Mouse (Mus musculus) heart, embryonic 16.5 days (tissue): ENCODE data around the gene Tfap2d. TPM values are rescaled to one million over a fixed set of nuclear protein-coding genes. Genes with fewer than 3 reads are reported as not detected.

Experiments
- ATAC-seq: fragments of 200-750 bp; cut with Nextera tagmentation; replicated peaks from 2 replicates; pipeline ENCODE4 v1.8.0; 2017; ENCODE audit warnings: moderate number of reproducible peaks; ENCODE audit not compliant: insufficient read depth, low FRiP score; ENCODE audit errors: extremely low read depth
- H3K27ac ChIP-seq: fragments of 300-500 bp; sonication (generic); 2 replicates; pipeline ENCODE4 v1.5.1; 2014; ENCODE audit warnings: mild to moderate bottlenecking, low read length, control low read depth, moderate library complexity
- H3K27me3 ChIP-seq: fragments of 300-500 bp; sonication (generic); 2 replicates; pipeline ENCODE4 v1.6.1; 2014; ENCODE audit warnings: low read length, mixed read lengths; ENCODE audit not compliant: control insufficient read depth, insufficient read depth
- H3K36me3 ChIP-seq: fragments of 300-500 bp; sonication (generic); 2 replicates; pipeline ENCODE4 v1.6.1; 2014; ENCODE audit not compliant: control insufficient read depth, insufficient read depth
- H3K4me1 ChIP-seq: fragments of 300-500 bp; sonication (generic); 2 replicates; pipeline ENCODE4 v1.6.1; 2014; ENCODE audit warnings: low read length, mixed read lengths; ENCODE audit not compliant: control insufficient read depth, insufficient read depth
- H3K4me2 ChIP-seq: fragments of 300-500 bp; sonication (generic); 2 replicates; pipeline ENCODE4 v1.6.1; 2014; ENCODE audit warnings: low read depth, mild to moderate bottlenecking, control low read depth, low read length
- H3K4me3 ChIP-seq: fragments of 300-500 bp; sonication (generic); 2 replicates; pipeline ENCODE4 v1.5.1; 2014; ENCODE audit warnings: mild to moderate bottlenecking, control low read depth, low read length
- H3K9ac ChIP-seq: fragments of 300-500 bp; sonication (generic); 2 replicates; pipeline ENCODE4 v1.6.1; 2014; ENCODE audit warnings: low read length, control low read depth
- H3K9me3 ChIP-seq: fragments of 300-500 bp; sonication (generic); replicated peaks from 2 replicates; pipeline ENCODE4 v1.6.1; 2016; ENCODE audit warnings: low read length; ENCODE audit not compliant: control insufficient read depth
- WGBS: fragments of 180-500 bp; shearing (Covaris S2); extraction: QIAGEN DNeasy Blood & Tissue Kit; methylation state at CpG from one replicate; pipeline ENCODE4 v1.1.7; 2014; 5-methylcytosine and 5-hydroxymethylcytosine counted together
- polyA plus RNA-seq: library from polyadenylated mRNA; unstranded; fragments of >200 nt; fragmentation: Nextera tagmentation; extraction: Ambion mirVana; gene quantifications from 2 replicates; pipeline ENCODE4 v1.2.1, GENCODE M21; 2015

Tfap2d gene
- polyA plus RNA-seq, result not detected in 2 replicates

GRCm38 (mm10) chr1:19102631-19103030, at the start of gene Tfap2d:
Gene Tfap2d (plus strand): TSS chr1:19103022.
- no peak for ATAC-seq
- H3K4me1 ChIP-seq, result no peaks in the 10 kb centered on the region
- H3K9ac ChIP-seq, result no peak within 1 kb of the TSS
- no peak within 1 kb of the TSS for H3K4me2 ChIP-seq
- H3K36me3 ChIP-seq, result no peaks in the 10 kb centered on the region
- H3K27ac ChIP-seq, result no peak within 1 kb of the TSS
- peaks cover 67% of the 10 kb centered on the region for H3K27me3 ChIP-seq
- WGBS, result 6% methylated on average over 6 of the region's 6 CpGs
- H3K9me3 ChIP-seq, result no peaks in the 10 kb centered on the region
- no peak within 1 kb of the TSS for H3K4me3 ChIP-seq

- no peaks in the 10 kb centered on the region for H3K36me3 ChIP-seq
- no peak overlapping the region for H3K4me3 ChIP-seq
- 12% methylated on average over 3 of the region's 3 CpGs for WGBS
- no peak for ATAC-seq
- no peak overlapping the region for H3K9ac ChIP-seq
- no peak overlapping the region for H3K4me2 ChIP-seq
- H3K4me1 ChIP-seq, result no peaks in the 10 kb centered on the region
- H3K9me3 ChIP-seq, result no peaks in the 10 kb centered on the region
- no peak overlapping the region for H3K27ac ChIP-seq
- no peaks in the 10 kb centered on the region for H3K27me3 ChIP-seq
Observed at GRCm38 (mm10) chr1:19056300-19056699, 46.5 kb upstream of the Tfap2d start.

- 72% methylated on average over 6 of the region's 6 CpGs for whole genome bisulfite sequencing
Observed at GRCm38 (mm10) chr1:19056861-19057260, 46.0 kb upstream of the Tfap2d start.

DNA sequence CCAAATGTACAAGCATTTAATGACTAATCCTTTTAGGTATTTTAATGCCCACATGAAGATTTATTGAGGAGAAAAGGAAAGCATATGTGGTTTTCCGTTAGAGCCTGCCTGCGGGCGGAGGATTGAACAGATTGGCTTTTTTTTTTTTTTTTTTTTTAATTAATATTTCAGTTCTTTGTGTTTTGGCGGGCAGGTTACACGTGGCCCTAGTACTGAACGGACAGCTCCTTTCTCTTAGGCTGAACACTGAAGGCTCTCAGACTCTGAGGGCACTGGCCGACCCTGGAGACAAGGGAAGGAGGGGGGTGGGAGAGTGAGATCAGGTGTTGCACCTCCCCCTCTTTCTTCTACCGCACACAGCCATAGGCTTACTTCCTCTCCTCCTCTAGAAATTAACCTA, 14.7 kb upstream of the Tfap2d start:
- Histone ChIP-seq H3K27me3 (no peaks in the 10 kb centered on the region), H3K9me3 (no peaks in the 10 kb centered on the region), H3K27ac (no peak overlapping the region), H3K4me1 (no peaks in the 10 kb centered on the region), H3K4me3 (no peak overlapping the region), H3K9ac (no peak overlapping the region), H3K4me2 (no peak overlapping the region), H3K36me3 (no peaks in the 10 kb centered on the region)
- ATAC-seq, result no peak
- 6% methylated on average over 8 of the region's 8 CpGs for WGBS

More at GRCm38 (mm10) chr1:19056861-19057260, 46.0 kb upstream of the Tfap2d start:
- Histone ChIP-seq H3K4me3 (no peak overlapping the region), H3K27me3 (no peaks in the 10 kb centered on the region), H3K36me3 (no peaks in the 10 kb centered on the region), H3K9ac (no peak overlapping the region), H3K9me3 (no peaks in the 10 kb centered on the region), H3K4me2 (no peak overlapping the region), H3K27ac (no peak overlapping the region), H3K4me1 (no peaks in the 10 kb centered on the region)
- no peak for ATAC-seq

- no peaks in the 10 kb centered on the region for H3K36me3 ChIP-seq
- H3K9ac ChIP-seq, result no peak overlapping the region
- H3K4me1 ChIP-seq, result no peaks in the 10 kb centered on the region
- no peaks in the 10 kb centered on the region for H3K9me3 ChIP-seq
- 2% methylated on average over 18 of the region's 18 CpGs for WGBS
- no peak overlapping the region for H3K27ac ChIP-seq
- no peak overlapping the region for H3K4me3 ChIP-seq
- peaks cover 31% of the 10 kb centered on the region for H3K27me3 ChIP-seq
- H3K4me2 ChIP-seq, result no peak overlapping the region
- ATAC-seq, result no peak
Observed at GRCm38 (mm10) chr1:19096921-19097320, 5.9 kb upstream of the Tfap2d start.

- no peak overlapping the region for H3K27ac ChIP-seq
- no peak overlapping the region for H3K9ac ChIP-seq
- no peaks in the 10 kb centered on the region for H3K9me3 ChIP-seq
- H3K4me2 ChIP-seq, result no peak overlapping the region
- H3K27me3 ChIP-seq, result peaks cover 68% of the 10 kb centered on the region
- ATAC-seq, result no peak
- H3K4me3 ChIP-seq, result no peak overlapping the region
- WGBS, result 2% methylated on average over 21 of the region's 21 CpGs
- H3K4me1 ChIP-seq, result no peaks in the 10 kb centered on the region
- H3K36me3 ChIP-seq, result no peaks in the 10 kb centered on the region
Observed at GRCm38 (mm10) chr1:19103316-19103715, 494 bp downstream of the Tfap2d start.

DNA sequence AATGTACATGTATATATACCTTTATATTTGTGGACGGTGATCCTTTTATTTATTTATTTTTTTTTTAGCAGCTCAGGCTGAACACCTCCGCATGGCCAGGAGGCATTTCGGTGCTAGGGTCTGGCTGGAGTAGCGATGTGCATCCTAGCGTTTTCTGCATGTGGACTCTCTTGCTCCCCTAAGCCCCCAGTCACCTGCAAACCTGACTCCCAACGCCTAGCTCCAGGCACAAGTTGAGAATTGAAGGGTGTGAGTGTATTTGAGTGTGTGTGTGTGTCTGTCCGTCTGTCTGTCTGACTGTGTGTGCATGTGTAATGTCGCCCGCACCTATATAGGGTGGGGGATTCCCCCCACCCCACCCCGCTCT, 937 bp downstream of the Tfap2d start:
- 2% methylated on average over 10 of the region's 10 CpGs for WGBS
- no peak overlapping the region for H3K4me2 ChIP-seq
- H3K4me3 ChIP-seq, result no peak overlapping the region
- H3K36me3 ChIP-seq, result no peaks in the 10 kb centered on the region
- no peak overlapping the region for H3K27ac ChIP-seq
- no peaks in the 10 kb centered on the region for H3K4me1 ChIP-seq
- no peak overlapping the region for H3K9ac ChIP-seq
- H3K9me3 ChIP-seq, result no peaks in the 10 kb centered on the region
- peaks cover 70% of the 10 kb centered on the region for H3K27me3 ChIP-seq
- ATAC-seq, result no peak

- Histone ChIP-seq H3K4me2 (no peak overlapping the region), H3K36me3 (no peaks in the 10 kb centered on the region), H3K9me3 (no peaks in the 10 kb centered on the region), H3K27me3 (peaks cover 74% of the 10 kb centered on the region), H3K4me1 (no peaks in the 10 kb centered on the region), H3K27ac (no peak overlapping the region), H3K4me3 (no peak overlapping the region), H3K9ac (no peak overlapping the region)
- under 1% methylated on average over 40 of the region's 40 CpGs for WGBS
- ATAC-seq, result no peak
Observed at GRCm38 (mm10) chr1:19104143-19104857, 1.5 kb downstream of the Tfap2d start.

GRCm38 (mm10) chr1:19106401-19106800, 3.6 kb downstream of the Tfap2d start:
- Histone ChIP-seq H3K27ac (no peak overlapping the region), H3K27me3 (peaks cover 80% of the 10 kb centered on the region), H3K4me3 (no peak overlapping the region), H3K4me2 (no peak overlapping the region), H3K4me1 (no peaks in the 10 kb centered on the region), H3K36me3 (no peaks in the 10 kb centered on the region), H3K9ac (no peak overlapping the region), H3K9me3 (no peaks in the 10 kb centered on the region)
- 5% methylated on average over 4 of the region's 4 CpGs for WGBS
- ATAC-seq, result no peak
